Mouse (Mus musculus): ENCODE measurements around the gene Zfp787.

Gene Zfp787

DNA sequence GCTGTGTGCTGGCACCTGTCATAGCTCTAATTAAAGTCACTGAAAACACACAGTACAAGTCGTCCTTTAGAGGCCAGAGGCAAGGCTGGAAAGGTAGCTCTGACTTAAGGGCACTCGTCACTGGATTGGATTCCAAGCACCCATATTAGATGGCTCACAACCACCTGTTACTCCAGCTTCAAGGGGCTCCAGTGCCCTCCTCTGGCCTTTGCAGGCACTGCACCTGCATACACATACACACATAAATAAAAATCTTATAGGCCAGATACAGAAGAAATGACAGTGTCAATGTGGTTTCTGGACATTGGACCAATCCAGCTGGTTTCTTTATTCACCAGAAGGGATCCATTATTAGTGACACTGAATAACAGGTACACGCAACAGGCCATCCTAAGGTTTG, 36.3 kb downstream of the Zfp787 start:
- no peak for DNase-seq (ENCODE audit: low read depth, low spot score)
- Histone ChIP-seq H3K36me3 (ENCODE audit: control insufficient read depth, insufficient read depth, low read length, poor library complexity, severe bottlenecking) (no peaks in the 10 kb centered on the region), H3K27me3 (ENCODE audit: control insufficient read depth, insufficient read depth, low read length, poor library complexity, severe bottlenecking) (no peaks in the 10 kb centered on the region)
